Mouse (Mus musculus) spleen, adult 12 weeks (tissue): ENCODE results near the gene Sparc.

Source experiments
- DNase-seq: peaks from one replicate; pipeline ENCODE4 v3.0.0; 2022; ENCODE audit warnings: low spot score

Gene Sparc

GRCm38 (mm10) chr11:55422978-55423377 lies at the start of gene Sparc:
Gene Sparc (minus strand): TSS chr11:55423183.
- DNase-seq: no peak

GRCm38 (mm10) chr11:55471467-55471866 lies 48.5 kb upstream of the Sparc start:
- DNase-seq: no peak

GRCm38 (mm10) chr11:55470761-55471160 lies 47.8 kb upstream of the Sparc start:
- no peak for DNase-seq

GRCm38 (mm10) chr11:55469923-55470691 lies 47.1 kb upstream of the Sparc start:
- peak; percentile 25 for DNase-seq

- DNase-seq: peak; percentile 96
Measured at GRCm38 (mm10) chr11:55469048-55469843, 46.3 kb upstream of the Sparc start, which contains the start of gene G3bp1. Gene G3bp1 (plus strand): TSS chr11:55469685.

GRCm38 (mm10) chr11:55468611-55469047 lies 45.6 kb upstream of the Sparc start:
- no peak for DNase-seq

GRCm38 (mm10) chr11:55468012-55468411 lies 45.0 kb upstream of the Sparc start:
- DNase-seq: no peak

GRCm38 (mm10) chr11:55465177-55465576 lies 42.2 kb upstream of the Sparc start:
- DNase-seq: no peak

- no peak for DNase-seq
Measured at GRCm38 (mm10) chr11:55464707-55465106, 41.7 kb upstream of the Sparc start.

- no peak for DNase-seq
Measured at GRCm38 (mm10) chr11:55462149-55462548, 39.2 kb upstream of the Sparc start.

GRCm38 (mm10) chr11:55461019-55461645 lies 38.1 kb upstream of the Sparc start, which contains the start of gene Atox1:
Gene Atox1 (minus strand): TSS chr11:55461239.
- peak; percentile 91 for DNase-seq

GRCm38 (mm10) chr11:55460559-55461018 lies 37.6 kb upstream of the Sparc start:
- DNase-seq: no peak

- DNase-seq: no peak
Measured at GRCm38 (mm10) chr11:55459850-55460558, 37.0 kb upstream of the Sparc start.

GRCm38 (mm10) chr11:55458501-55458900 lies 35.5 kb upstream of the Sparc start:
- no peak for DNase-seq

GRCm38 (mm10) chr11:55455166-55455565 lies 32.2 kb upstream of the Sparc start:
- DNase-seq: no peak

- no peak for DNase-seq
Measured at GRCm38 (mm10) chr11:55453640-55454039, 30.7 kb upstream of the Sparc start.

GRCm38 (mm10) chr11:55450311-55450710 lies 27.3 kb upstream of the Sparc start:
- no peak for DNase-seq

GRCm38 (mm10) chr11:55449531-55449930 lies 26.5 kb upstream of the Sparc start:
- no peak for DNase-seq

GRCm38 (mm10) chr11:55446579-55446978 lies 23.6 kb upstream of the Sparc start:
- DNase-seq: peak; percentile 29

GRCm38 (mm10) chr11:55444772-55445171 lies 21.8 kb upstream of the Sparc start:
- DNase-seq: no peak

- DNase-seq: no peak
Measured at GRCm38 (mm10) chr11:55439718-55440117, 16.7 kb upstream of the Sparc start.

GRCm38 (mm10) chr11:55438031-55438430 lies 15.0 kb upstream of the Sparc start:
- no peak for DNase-seq
